10 mouse cellular contexts compared by ENCODE assay signal in genomic region chr15:86345907-86346306, GRCm38 (mm10).
DNase-seq lines count a peak whose midpoint lies in the region; ATAC-seq lines count a peak whose summit lies in the region.
"Had no signal": no experiment of that assay in that cellular context is flagged by ENCODE, and none has a peak within 500 bp of the region (broad histone marks: within the 10 kb centered on the region; RNA-seq: fewer than 3 reads in every experiment).

No protein-coding gene starts in this region.

- ATAC-seq in hematopoietic stem cell, adult 5-6 weeks (replicated peaks in 1 of 2; ENCODE audit: insufficient read depth in 1 of 2, low FRiP score in 2 of 2, low TSS enrichment in 1 of 2, low read depth in 1 of 2, poor library complexity in 2 of 2, severe bottlenecking in 2 of 2): peak; percentile 68 to 76
- ATAC-seq in erythroid progenitor cell, adult 5-6 weeks (replicated peaks; ENCODE audit: low FRiP score, poor library complexity, severe bottlenecking): no peak
- ATAC-seq: liver, postnatal 0 days had no signal

- DNase-seq in CD4-positive helper T cell, adult 2 months (ENCODE audit: low read depth, low spot score): peak; percentile 71
- DNase-seq in CD4-positive, CD25-positive, alpha-beta regulatory T cell, adult 2 months (ENCODE audit: low read depth, low spot score): peak; percentile 73
- peak; percentile 36 to 37 for DNase-seq in natural killer cell, adult 2 months (ENCODE audit: low spot score in 2 of 2)
- no peak for DNase-seq in adrenal gland, postnatal 4 days (ENCODE audit: low spot score in 2 of 2)
- DNase-seq in cerebellum, adult 9-11 months: no peak
- DNase-seq: adrenal gland, postnatal 10 days; cerebellum, adult 11-12 months; liver, postnatal 0 days had no signal

Comparison
In these comparisons a context has a peak if more than half of its experiments do, and no peak if none do; other contexts are left out.
1. DNase-seq: peak in CD4-positive helper T cell, adult 2 months (single experiment), CD4-positive, CD25-positive, alpha-beta regulatory T cell, adult 2 months (single experiment) and natural killer cell, adult 2 months (2 of 2); none in adrenal gland, postnatal 4 days (0 of 2) and cerebellum, adult 9-11 months (single experiment).